Mouse (Mus musculus): Measurements from ENCODE around the gene Cntn4.

- TF ChIP-seq POLR2A (IDR thresholded peaks at IDR 0.05; ENCODE audit: control insufficient read depth, extremely low read depth, insufficient read depth, low read length, poor library complexity) (no peak), CTCF (IDR thresholded peaks at IDR 0.05; ENCODE audit: borderline replicate concordance, control insufficient read depth, extremely low read depth, insufficient read depth, low read length, poor library complexity) (no peak)
Observed at GRCm38 (mm10) chr6:105938485-105938884, 261.0 kb downstream of the Cntn4 start.

Data from thymus, adult 2 months (tissue).